Mouse (Mus musculus) lung, postnatal 0 days (tissue): Measurements from ENCODE around the gene Olfr1008.
"Not testable (repeated sequence)": the region's sequence is repeated elsewhere in the genome, so short reads cannot be mapped to it uniquely, and the experiment has no call there.

ENCODE experiments used
- CTCF ChIP-seq: IDR thresholded peaks from 2 replicates; pipeline ENCODE4 v1.5.1; 2016; ENCODE audit warnings: antibody characterized with exemption, mild to moderate bottlenecking
- EP300 ChIP-seq: IDR thresholded peaks from 2 replicates; pipeline ENCODE4 v1.6.1; 2016; ENCODE audit warnings: antibody characterized with exemption, mild to moderate bottlenecking, control low read depth

GRCm38 (mm10) chr2:85710680-85711079 lies 21.4 kb downstream of the Olfr1008 start:
- TF ChIP-seq EP300, CTCF: not testable (repeated sequence)
